Mouse (Mus musculus) testis, adult 2 months (tissue): ENCODE data around the gene C1ra. TPM values are rescaled to one million over a fixed set of nuclear protein-coding genes. Genes with fewer than 3 reads are reported as not detected.
"Not testable (repeated sequence)": the region's sequence is repeated elsewhere in the genome, so short reads cannot be mapped to it uniquely, and the experiment has no call there.

Source experiments
- H3K27ac ChIP-seq: fragments of 200-500 bp; 2 replicates; pipeline ENCODE4 v1.5.1; 2012; ENCODE audit warnings: low read depth, low read length; ENCODE audit not compliant: control insufficient read depth, insufficient read depth
- H3K27me3 ChIP-seq: fragments of 200-500 bp; 2 replicates; pipeline ENCODE4 v1.6.1; 2012; ENCODE audit warnings: mild to moderate bottlenecking, low read length, moderate library complexity; ENCODE audit not compliant: control insufficient read depth, insufficient read depth
- H3K36me3 ChIP-seq: fragments of 200-500 bp; 2 replicates; pipeline ENCODE4 v1.6.1; 2012; ENCODE audit warnings: mild to moderate bottlenecking, low read length; ENCODE audit not compliant: control insufficient read depth, insufficient read depth
- H3K4me1 ChIP-seq: fragments of 200-500 bp; 2 replicates; pipeline ENCODE4 v1.6.1; 2012; ENCODE audit warnings: low read length; ENCODE audit not compliant: control insufficient read depth, insufficient read depth
- H3K4me3 ChIP-seq: fragments of 200-500 bp; 2 replicates; pipeline ENCODE4 v1.5.1; 2012; ENCODE audit warnings: low read depth, mild to moderate bottlenecking, low read length, moderate library complexity, mixed read lengths; ENCODE audit not compliant: control insufficient read depth
- CTCF ChIP-seq: fragments of 200-500 bp; IDR thresholded peaks from 2 replicates; pipeline ENCODE4 v1.5.1; 2012; ENCODE audit warnings: low read depth, mild to moderate bottlenecking, inconsistent platforms, low read length, moderate library complexity; ENCODE audit not compliant: control insufficient read depth, insufficient read depth, insufficient replicate concordance
- POLR2A ChIP-seq: fragments of 200-500 bp; IDR thresholded peaks from 2 replicates; pipeline ENCODE4 v1.6.1; 2012; ENCODE audit warnings: low read depth, mild to moderate bottlenecking, inconsistent platforms, low read length, moderate library complexity; ENCODE audit not compliant: control insufficient read depth
- polyA plus RNA-seq: library from polyadenylated mRNA; depleted of rRNA; stranded (reverse); fragments of >200 nt; gene quantifications from 2 replicates; pipeline ENCODE4 v1.2.3, GENCODE M21; 2012

C1ra gene
- polyA plus RNA-seq, 1 experiment = 4.3 TPM

DNA sequence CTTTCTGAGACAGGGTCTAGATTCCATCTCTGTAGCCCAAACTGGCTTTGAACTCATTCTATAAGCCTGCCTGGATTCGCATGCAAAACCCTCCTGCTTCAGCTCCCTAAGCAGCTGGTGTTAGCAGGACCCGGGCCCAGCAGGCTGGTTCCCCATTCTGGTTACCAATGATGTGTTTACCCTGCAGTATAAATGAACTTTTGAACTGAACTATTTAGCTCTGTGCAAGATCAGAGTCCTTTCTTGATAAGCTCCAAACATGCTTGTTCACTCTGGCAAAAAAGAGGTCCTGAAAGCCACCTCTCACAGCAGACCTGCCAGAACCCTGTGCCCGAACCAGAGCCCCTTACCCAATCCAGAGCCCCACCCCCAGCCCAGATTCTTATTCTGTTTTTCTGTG, 15.7 kb downstream of the C1ra start:
- H3K4me3 ChIP-seq = no peak overlapping the region
- H3K4me1 ChIP-seq = no peaks in the 10 kb centered on the region
- no peak for TF ChIP-seq POLR2A
- no peak for TF ChIP-seq CTCF

GRCm38 (mm10) chr6:124531077-124531476, 18.9 kb downstream of the C1ra start:
- no peak overlapping the region for H3K4me3 ChIP-seq
- H3K27me3 ChIP-seq = no peaks in the 10 kb centered on the region
- TF ChIP-seq POLR2A = no peak
- TF ChIP-seq CTCF = no peak
- no peaks in the 10 kb centered on the region for H3K36me3 ChIP-seq
- no peak overlapping the region for H3K27ac ChIP-seq
- no peaks in the 10 kb centered on the region for H3K4me1 ChIP-seq

More for the DNA sequence above, 15.7 kb downstream of the C1ra start:
- Histone ChIP-seq H3K27ac (no peak overlapping the region), H3K36me3 (no peaks in the 10 kb centered on the region), H3K27me3 (no peaks in the 10 kb centered on the region)

- H3K36me3 ChIP-seq, H3K4me3 ChIP-seq, H3K27me3 ChIP-seq, H3K4me1 ChIP-seq, H3K27ac ChIP-seq: not testable (repeated sequence)
These were observed 24.1 kb downstream of the C1ra start for GRCm38 (mm10) chr6:124536125-124536829.

DNA sequence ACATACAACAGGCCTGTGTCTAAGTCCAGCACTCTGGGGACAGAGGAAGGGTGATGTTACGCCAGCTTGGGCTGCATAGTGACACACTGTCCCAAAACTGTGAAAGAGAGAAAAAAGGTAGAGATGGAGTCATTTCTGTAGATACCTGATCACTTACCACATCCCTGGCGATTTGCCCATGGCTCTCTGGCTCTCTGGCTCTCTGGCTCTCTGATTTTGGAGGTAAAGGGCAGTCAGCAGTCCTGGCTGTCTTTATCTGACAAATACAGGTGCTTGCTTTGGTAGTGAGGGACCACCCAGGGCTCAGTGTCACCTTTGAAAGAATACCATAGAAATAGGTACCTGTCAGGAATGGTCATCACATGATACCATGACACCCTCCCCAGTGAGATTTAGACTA, 29.0 kb downstream of the C1ra start:
- H3K4me3 ChIP-seq, H3K4me1 ChIP-seq, H3K27me3 ChIP-seq, H3K27ac ChIP-seq, H3K36me3 ChIP-seq: not testable (repeated sequence)

DNA sequence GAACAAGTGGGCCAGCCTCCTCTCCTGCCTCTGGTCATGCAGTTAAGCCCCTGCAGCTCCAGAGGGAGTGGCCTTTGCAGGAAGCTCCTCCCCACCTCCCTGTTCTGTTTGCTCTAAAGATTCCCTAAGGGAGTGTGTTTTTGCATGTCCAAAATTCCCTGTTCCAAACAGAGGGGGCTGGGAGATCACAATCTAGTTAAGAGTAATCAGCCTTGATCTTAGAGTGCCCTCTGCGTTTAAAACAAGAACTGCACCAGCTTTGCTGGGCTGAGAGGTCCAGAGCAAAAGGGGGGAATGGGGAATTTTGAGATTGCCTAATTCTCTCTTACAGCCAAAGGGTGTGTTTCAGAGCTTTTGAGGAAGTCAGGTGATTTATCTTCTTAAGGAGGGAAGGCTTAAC, 30.1 kb downstream of the C1ra start, which contains the start of gene C1s1:
TSS of gene C1s1 (minus strand) at position 76 of the 400 bp plus-strand sequence.
- not testable (repeated sequence) for H3K27ac ChIP-seq, H3K4me3 ChIP-seq, H3K27me3 ChIP-seq, H3K36me3 ChIP-seq, H3K4me1 ChIP-seq

DNA sequence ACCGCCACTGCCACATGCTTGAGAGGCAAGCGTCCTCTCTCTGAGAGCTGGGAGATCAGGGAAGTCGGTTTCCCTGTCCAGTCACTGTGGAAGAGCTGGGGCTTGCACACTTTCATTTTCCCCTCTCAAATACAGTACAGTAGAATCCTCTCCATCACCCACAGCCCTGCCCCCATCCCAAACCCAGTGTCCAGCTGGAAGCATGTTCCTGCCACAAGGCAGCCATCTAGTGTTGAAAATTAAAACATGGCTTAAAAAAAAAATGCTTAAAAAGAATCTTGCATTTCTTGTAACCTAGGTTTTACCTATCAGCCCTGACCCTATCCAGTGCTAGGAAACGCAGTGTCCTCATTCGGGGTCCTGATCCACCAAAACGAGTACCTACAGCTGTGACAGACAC, 32.3 kb downstream of the C1ra start:
- no peaks in the 10 kb centered on the region for H3K36me3 ChIP-seq
- no peaks in the 10 kb centered on the region for H3K4me1 ChIP-seq
- no peak overlapping the region for H3K4me3 ChIP-seq
- TF ChIP-seq CTCF (no peak), POLR2A (no peak)
- no peaks in the 10 kb centered on the region for H3K27me3 ChIP-seq
- no peak overlapping the region for H3K27ac ChIP-seq

DNA sequence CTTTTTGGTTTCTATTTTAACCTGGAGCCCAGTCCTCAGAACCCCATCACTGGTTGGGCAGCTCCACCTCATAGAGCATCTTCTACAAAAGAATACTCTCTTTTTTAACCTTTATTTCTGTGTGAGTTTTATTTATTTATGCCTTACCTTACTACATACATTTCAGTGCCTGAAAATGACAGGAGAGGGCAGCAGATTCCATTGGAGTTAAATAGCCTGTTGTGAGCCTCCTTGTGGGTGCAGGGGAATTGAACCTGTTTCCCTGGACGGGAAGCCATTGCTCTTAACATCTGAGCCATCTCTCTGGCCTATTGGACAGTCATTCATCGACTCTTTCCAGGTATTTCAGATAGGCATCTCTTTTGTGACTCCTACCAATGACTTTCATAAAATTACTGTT, 33.2 kb downstream of the C1ra start:
- no peak for TF ChIP-seq POLR2A
- TF ChIP-seq CTCF = no peak
- Histone ChIP-seq H3K4me3 (no peak overlapping the region), H3K4me1 (no peaks in the 10 kb centered on the region)

GRCm38 (mm10) chr6:124547979-124548378, 35.8 kb downstream of the C1ra start:
- H3K4me3 ChIP-seq, H3K27me3 ChIP-seq, H3K27ac ChIP-seq, H3K4me1 ChIP-seq, H3K36me3 ChIP-seq: not testable (repeated sequence)

More for the DNA sequence above, 33.2 kb downstream of the C1ra start:
- no peak overlapping the region for H3K27ac ChIP-seq
- H3K36me3 ChIP-seq = no peaks in the 10 kb centered on the region
- H3K27me3 ChIP-seq = no peaks in the 10 kb centered on the region
